Mouse (Mus musculus): Measurements from ENCODE around the gene Alad.

Gene Alad

DNA sequence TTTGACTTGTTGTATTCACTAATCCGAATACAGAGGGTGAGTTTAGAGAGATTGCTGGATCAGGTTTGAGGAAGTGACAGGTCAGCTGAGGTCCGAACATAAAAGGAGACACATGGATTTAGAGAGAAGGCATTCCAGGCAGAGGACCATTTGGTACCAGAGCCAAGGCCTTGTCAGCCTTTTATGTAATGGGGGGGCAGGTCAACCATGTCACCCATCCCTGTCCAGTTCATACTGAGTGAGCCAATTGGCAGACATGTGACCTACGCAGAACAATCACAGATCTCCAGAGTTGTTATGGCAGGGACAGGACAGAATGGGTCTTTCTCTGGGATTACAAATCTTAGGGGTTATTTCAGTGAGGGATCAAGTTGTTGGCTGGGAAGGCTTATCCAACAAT lies 13.7 kb downstream of the Alad start:
- POLR2A ChIA-PET = interaction anchor here in 2 of 4 experiments (1.5 to 5.5 kb wide), 3 partner anchors 12 to 98 kb away, joined by 4 to 42 read pairs (median 22); partner anchors contain the start of genes Alad (in 2 of the 2), Cdc26 (in 1 of the 2) and Prpf4 (in 1 of the 2)
- CTCF ChIA-PET = no interaction called here

DNA sequence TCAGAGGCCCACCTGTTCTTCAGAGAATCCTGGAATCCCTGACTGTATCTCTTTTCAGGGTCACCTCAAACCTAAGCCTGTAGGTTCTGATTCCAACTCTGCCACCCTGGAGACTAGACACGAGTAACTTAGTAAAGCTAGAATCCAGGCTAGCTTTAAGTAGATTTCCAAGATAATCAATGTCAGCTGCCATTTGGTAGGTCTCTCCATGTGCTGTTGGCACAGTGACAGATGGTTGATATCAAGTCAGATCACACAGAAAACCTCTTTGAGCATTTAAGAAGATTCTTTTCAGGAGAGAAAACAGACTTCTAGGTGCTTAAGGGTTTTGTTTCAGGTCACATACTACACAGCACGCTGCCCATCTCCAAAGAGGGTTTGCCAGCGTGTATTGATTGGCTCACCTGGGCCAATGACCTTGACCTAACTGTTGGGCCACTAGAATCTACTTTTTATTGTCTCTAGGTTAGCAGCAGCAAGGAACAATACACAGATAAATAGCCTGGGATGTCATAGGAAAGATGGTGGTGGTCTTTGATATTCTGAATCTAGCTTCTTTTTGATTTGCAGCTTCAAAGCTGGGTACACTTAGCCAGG lies 16.2 kb downstream of the Alad start, which contains the start of gene Hdhd3:
Gene Hdhd3, minus strand, starts transcription at position 94 of the 597 bp plus-strand sequence.
- ChIA-PET POLR2A (interaction anchor here in 3 of 4 experiments (0.6 to 7.0 kb wide), 15 partner anchors 9 to 639 kb away, joined by 3 to 91 read pairs (median 10); partner anchors contain the start of genes Alad (in 3 of the 3), 4933430I17Rik (in 2 of the 3), Pole3 (in 2 of the 3) and Bspry (in 1 of the 3)), CTCF (interaction anchor here in 2 of 4 experiments (1.4 to 2.5 kb wide), 2 partner anchors 16 to 48 kb away, joined by 3 to 13 read pairs; partner anchors contain the start of gene Alad (in 1 of the 2))

DNA sequence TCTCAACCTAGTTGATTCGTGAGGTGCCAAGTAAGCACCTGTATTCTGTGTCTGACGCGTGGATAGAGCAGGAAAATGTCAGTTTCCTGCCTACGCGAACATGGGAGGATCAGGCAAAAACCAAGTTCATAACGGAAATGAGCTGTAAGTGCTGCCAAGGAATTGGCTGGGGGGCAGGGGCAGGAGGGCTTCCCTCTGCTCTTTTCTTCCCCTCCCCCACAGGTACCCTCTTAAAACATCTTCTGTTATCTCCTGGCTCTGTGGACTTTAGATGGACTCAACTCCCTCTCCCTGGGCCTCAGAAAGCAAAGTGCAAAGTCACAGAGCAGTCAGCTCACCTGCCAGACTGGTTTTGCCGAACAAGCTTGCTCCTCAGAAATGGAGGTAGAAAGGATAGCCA lies 16.7 kb downstream of the Alad start:
- CTCF ChIA-PET = interaction anchor here in 3 of 4 experiments (1.2 to 2.5 kb wide), 5 partner anchors 16 to 258 kb away, joined by 3 to 13 read pairs (median 5); partner anchors contain the start of genes 4933430I17Rik (in 1 of the 3), Alad (in 1 of the 3) and Pole3 (in 1 of the 3)
- POLR2A ChIA-PET = interaction anchor here in 3 of 4 experiments (0.6 to 7.0 kb wide), 19 partner anchors 9 to 216 kb away, joined by 3 to 91 read pairs (median 8); partner anchors contain the start of genes 4933430I17Rik (in 3 of the 3), Alad (in 3 of the 3), Pole3 (in 2 of the 3) and Bspry (in 1 of the 3)

DNA sequence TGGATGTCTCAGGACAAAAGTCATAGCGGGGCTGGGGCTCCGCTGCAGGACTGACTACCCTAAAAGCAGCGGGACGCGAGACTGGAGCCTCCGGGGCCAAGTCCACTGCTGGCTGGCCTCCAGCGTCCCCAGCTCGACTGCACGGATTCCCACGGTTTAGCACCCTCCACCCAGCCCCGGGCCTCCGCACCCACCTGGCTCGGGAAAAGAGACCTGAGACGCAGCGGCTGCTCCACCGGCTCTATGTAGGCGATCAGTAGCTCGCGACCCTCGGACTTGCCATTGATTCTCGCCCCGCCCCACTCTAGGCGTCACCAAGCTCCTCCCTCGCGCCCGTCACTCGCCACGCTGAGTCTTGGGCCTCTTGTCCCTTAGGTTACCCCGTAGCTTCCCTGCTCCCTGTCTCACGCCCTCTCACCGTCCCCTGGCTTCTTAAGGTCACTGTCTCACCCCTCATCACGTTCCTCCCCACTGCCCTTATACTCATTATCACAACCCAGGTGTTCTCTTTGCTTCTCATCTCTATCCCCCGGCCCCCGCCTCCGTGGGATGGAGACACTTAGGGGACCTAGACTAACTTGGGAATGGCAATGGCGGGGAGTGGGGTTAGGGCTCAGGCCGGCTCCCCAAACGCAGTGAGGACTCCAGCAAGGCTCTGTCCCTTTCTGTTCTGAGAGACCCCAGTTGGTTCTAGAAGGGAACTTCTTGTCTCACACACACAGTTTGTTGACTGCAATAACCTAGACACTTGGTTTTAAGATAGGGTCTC lies 17.6 kb downstream of the Alad start:
- POLR2A ChIA-PET = interaction anchor here in 3 of 4 experiments (0.6 to 7.0 kb wide), 46 partner anchors 9 to 267 kb away, joined by 3 to 91 read pairs (median 5); partner anchors contain the start of genes 4933430I17Rik (in 3 of the 3), Alad (in 3 of the 3), Bspry (in 3 of the 3) and Fkbp15 (in 3 of the 3)
- CTCF ChIA-PET = interaction anchor here (0.6 to 2.5 kb wide), 16 partner anchors 13 to 262 kb away, joined by 3 to 13 read pairs (median 3); partner anchors contain the start of genes 4933430I17Rik (in 1 of the 4), Alad (in 1 of the 4) and Pole3 (in 1 of the 4)

DNA sequence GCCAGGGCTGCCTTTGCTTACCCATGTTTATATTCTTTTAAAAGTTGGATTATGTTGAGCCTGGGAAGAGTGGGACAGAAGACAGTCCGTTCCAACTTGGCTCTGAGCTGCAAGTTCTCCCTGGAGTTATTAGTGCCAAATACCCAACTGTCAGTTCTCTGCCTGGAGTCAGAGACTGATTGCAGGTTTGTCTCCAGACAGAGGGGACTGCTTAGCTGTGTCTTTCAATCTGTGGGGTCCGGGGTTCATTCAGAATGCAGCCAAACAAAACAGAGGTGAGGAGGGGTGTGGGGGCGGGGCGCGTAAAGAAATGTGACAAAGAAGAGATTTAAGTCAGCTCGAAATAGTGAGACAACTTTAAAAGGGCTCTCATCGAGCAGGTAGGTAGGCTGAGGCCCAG lies 18.2 kb downstream of the Alad start:
- ChIA-PET CTCF (interaction anchor here (0.6 to 2.5 kb wide), 15 partner anchors 14 to 262 kb away, joined by 3 to 13 read pairs (median 3); partner anchors contain the start of gene Alad (in 1 of the 4)), POLR2A (interaction anchor here in 3 of 4 experiments (0.6 to 7.0 kb wide), 46 partner anchors 8 to 268 kb away, joined by 3 to 91 read pairs (median 4); partner anchors contain the start of genes 4933430I17Rik (in 3 of the 3), Alad (in 3 of the 3), Bspry (in 3 of the 3) and Fkbp15 (in 3 of the 3))

DNA sequence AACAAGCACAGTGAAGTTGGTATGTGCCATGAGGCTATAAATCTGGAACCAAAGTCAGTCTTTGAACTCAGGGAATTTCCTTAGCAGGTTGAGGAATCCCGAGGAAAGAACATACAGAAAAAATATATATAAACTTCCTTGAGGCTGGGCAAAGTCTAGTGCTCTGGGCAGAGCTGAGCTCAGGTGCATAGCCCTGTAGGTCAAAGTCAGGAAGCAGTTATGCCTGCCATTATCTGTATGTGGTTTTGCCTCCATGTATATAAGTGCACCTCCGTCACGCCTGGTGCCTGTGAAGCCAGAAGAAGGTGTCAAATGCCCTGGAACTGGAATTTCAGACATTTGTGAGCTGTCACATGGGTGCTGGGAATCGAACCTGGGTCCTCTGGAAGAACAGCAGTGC lies 18.9 kb downstream of the Alad start:
- CTCF ChIA-PET = interaction anchor here in 1 of 4 experiments (1.2 to 1.6 kb wide), 3 partner anchors 14 to 21 kb away, joined by 3 to 6 read pairs (median 4); no protein-coding TSS in a partner anchor
- POLR2A ChIA-PET = interaction anchor here in 3 of 4 experiments (0.8 to 7.0 kb wide), 16 partner anchors 8 to 187 kb away, joined by 3 to 91 read pairs (median 8); partner anchors contain the start of genes Alad (in 2 of the 3), Cdc26 (in 2 of the 3), Prpf4 (in 2 of the 3) and 4933430I17Rik (in 1 of the 3)

DNA sequence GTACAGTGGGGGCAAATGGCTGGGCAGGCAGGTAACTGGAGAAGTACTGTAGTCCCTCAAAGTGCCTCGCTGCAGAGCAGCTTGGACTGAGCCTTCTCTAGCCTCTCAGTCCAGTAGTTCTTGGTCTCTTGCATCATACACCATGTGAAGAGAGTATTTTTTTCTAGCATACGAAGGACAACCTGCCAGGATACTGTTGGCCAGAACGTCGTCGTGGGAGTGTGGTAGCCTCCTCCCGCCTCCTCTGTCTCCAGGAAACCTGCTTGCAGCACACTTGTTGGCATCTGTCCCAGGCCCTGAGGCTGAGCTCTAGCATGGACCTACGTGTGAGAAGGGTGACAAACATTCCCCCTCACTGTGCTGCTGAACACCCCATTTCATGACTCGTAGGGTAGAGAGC lies 22.9 kb downstream of the Alad start:
- POLR2A ChIA-PET = interaction anchor here in 3 of 4 experiments (1.1 to 1.8 kb wide), 7 partner anchors 12 to 41 kb away, joined by 3 to 10 read pairs (median 3); partner anchors contain the start of genes 4933430I17Rik (in 1 of the 3), Alad (in 1 of the 3) and Pole3 (in 1 of the 3)

DNA sequence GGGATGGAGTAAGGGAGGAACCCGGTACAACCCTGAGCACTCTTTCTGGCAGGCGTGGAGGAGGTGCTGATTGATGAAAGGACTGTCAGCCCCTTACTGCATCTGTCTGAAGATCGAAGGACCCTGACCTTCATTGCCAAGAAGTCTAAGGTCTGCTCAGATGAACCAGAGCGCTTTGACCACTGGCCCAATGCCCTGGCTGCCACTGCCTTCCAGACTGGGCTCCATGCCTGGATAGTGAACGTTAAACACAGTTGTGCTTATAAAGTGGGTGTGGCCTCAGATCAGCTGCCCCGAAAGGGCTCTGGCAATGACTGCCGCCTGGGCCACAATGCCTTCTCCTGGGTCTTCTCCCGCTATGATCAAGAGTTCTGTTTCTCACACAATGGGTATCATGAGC lies 23.8 kb downstream of the Alad start:
- POLR2A ChIA-PET = interaction anchor here in 3 of 4 experiments (0.6 to 1.6 kb wide), 4 partner anchors 13 to 26 kb away, joined by 3 to 10 read pairs (median 4); partner anchors contain the start of gene Alad (in 1 of the 3)
- CTCF ChIA-PET = no interaction called here

More for the DNA sequence above, 22.9 kb downstream of the Alad start:
- CTCF ChIA-PET = no interaction called here

DNA sequence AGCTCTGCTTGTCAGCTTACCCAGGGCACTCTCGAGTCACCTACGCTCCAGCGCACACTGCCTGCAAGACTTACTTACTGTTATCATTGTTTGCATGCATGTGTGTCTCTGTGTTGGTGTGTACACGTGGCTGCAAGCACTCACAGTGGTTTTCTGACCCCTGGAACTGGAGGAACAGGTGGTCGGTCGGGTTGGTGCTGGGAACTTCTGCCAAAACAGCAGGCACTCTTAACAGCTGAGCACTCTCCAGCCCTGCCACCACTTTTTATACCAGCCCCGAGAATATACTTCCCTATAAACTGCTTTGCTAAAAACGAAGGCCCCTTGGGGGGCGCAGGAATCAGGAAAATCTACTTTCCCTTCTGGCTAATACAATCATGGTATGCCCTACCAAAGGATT lies 25.5 kb downstream of the Alad start:
- ChIA-PET POLR2A (interaction anchor here in 2 of 4 experiments (0.9 to 3.2 kb wide), 5 partner anchors 8 to 30 kb away, joined by 3 to 12 read pairs (median 8); partner anchors contain the start of genes Alad (in 1 of the 2) and Hdhd3 (in 1 of the 2)), CTCF (interaction anchor here in 1 of 4 experiments (0.6 kb wide), 1 partner anchor 203 kb away, joined by 3 read pairs; no protein-coding TSS in a partner anchor)

DNA sequence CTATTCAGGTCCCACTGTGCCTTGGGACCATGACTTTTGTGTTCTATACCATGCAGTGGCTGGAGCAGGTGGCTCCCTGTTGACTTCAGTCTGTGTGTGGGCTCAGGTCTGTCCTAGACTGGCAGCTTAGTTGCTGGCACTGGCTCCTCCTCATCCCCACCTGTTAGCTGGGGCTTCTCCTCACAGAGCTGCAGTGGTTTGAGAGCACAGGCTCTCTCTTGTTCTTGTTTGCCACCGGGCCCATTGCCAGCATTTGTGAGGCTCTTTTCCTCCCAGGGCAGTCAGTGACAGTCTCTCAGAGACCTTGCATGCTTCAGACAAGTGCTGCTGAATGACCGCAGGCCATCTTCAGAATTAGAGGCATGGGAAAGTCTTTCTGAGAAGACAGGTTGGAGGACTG lies 27.0 kb downstream of the Alad start:
- CTCF ChIA-PET = interaction anchor here in 2 of 4 experiments (0.6 to 0.8 kb wide), 2 partner anchors 14 to 286 kb away, joined by 3 read pairs; no protein-coding TSS in a partner anchor
- POLR2A ChIA-PET = interaction anchor here in 3 of 4 experiments (0.8 to 3.2 kb wide), 4 partner anchors 9 to 27 kb away, joined by 3 to 12 read pairs (median 4); partner anchors contain the start of genes Alad (in 1 of the 3), Bspry (in 1 of the 3) and Hdhd3 (in 1 of the 3)

DNA sequence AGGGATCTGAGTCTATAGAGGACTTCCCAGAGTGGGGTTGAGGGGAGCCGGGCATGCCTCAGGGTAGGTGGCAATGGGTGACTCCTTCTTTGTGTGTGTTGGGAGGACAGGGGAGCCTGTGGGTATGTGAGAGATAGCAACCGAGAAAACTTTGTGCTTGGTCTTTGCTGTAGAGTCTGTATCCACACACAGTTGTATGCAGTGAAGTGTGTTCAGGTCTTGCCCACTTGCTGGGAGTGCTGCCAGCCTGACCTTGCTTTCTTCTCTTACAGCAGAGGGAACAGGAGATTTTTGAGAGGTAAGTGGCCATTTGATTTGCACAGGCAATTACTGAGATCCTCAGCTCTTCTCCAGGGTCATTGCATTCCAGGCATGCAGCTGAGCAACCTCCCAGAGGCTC lies 31.8 kb downstream of the Alad start:
- POLR2A ChIA-PET = interaction anchor here in 1 of 4 experiments (1.2 kb wide), 1 partner anchor 14 kb away, joined by 3 read pairs; no protein-coding TSS in a partner anchor
- CTCF ChIA-PET = no interaction called here

DNA sequence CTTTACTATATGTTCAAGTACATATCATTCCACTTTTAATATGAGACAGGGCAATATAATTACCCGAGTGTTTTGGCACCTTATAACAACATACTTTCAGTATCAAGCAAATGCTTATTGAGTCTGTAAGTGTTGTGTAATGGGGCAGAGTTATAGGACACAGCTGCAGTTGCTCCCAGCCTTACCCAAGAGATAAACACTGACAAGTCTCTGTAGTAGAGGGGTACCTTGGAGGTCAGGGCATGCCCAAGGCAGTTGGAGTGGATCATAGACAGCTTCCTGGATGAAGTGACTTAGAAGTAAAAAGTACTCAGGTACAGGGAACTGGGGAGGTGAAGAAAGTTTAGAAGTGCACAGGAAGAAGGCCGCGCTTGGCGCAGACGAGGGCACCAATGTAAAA lies 32.5 kb downstream of the Alad start:
- POLR2A ChIA-PET = interaction anchor here in 2 of 4 experiments (0.9 to 1.1 kb wide), 3 partner anchors 13 to 38 kb away, joined by 3 to 4 read pairs (median 4); partner anchors contain the start of genes 4933430I17Rik (in 1 of the 2) and Pole3 (in 1 of the 2)
- CTCF ChIA-PET = no interaction called here

DNA sequence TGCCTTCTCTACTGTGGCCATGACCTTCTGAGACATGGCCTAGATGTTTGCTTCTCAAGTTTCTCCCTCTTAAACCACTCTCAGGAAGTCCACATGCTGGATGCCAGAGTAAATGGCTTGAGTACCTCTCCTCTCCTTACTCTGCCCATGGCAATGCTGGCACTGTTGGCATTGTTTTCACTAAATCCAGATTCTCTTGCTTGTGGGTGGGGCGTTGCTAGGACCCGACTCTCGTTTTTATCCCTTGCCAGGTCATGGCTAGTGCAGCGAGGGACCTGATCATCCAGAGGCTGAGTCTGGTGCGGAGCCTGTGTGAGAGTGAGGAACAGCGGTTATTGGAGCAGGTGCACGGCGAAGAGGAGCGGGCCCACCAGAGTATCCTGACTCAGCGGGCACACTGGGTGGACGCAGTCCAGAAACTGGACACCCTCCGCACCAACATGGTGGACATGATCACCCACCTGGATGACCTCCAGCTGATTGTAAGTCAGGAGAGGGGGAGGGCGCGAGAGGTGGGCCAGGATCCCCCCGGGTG lies 33.5 kb downstream of the Alad start:
- ChIA-PET CTCF (no interaction called here), POLR2A (interaction anchor here in 2 of 4 experiments (0.9 to 1.1 kb wide), 4 partner anchors 14 to 126 kb away, joined by 3 to 4 read pairs (median 4); partner anchors contain the start of genes 4933430I17Rik (in 1 of the 2), Fkbp15 (in 1 of the 2), Pole3 (in 1 of the 2) and Slc31a1 (in 1 of the 2))

DNA sequence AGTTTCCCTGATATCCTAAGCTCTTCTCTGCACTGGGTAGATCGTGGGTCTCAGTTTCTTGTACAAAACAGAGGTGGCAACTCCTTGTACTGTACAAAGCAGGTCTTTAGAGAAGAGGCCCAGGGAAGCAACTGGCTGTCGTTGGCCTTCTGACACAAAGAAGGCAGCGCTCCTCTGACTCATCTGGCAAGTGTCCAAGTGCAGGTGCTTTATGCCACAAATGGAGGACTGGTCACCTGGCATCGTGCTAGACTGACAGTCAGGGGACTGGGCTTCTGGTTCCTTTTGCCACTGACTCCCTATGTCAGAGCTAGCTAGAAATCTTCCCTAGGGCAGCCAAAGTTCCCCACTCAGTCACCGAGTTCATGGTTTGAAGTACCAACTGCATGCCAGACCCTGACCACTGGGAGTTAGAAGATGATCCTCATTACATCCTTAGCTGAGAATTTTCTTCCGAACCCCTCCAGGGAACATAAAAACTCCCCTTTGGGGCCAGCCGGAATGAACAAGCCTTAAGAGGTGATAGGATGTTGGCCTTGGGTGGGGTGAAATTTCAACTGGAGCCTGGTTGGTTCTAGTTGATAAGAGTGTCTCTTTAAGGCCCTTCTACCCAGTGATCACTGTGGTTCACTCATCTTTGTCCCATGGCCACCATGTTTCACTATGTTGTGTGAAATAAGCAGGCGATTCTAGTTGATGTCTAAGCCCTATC lies 34.1 kb downstream of the Alad start:
- POLR2A ChIA-PET = interaction anchor here in 3 of 4 experiments (0.7 to 1.4 kb wide), 7 partner anchors 13 to 125 kb away, joined by 3 to 6 read pairs (median 3); partner anchors contain the start of genes Fkbp15 (in 1 of the 3), Slc31a1 (in 1 of the 3) and Wdr31 (in 1 of the 3)
- CTCF ChIA-PET = no interaction called here

DNA sequence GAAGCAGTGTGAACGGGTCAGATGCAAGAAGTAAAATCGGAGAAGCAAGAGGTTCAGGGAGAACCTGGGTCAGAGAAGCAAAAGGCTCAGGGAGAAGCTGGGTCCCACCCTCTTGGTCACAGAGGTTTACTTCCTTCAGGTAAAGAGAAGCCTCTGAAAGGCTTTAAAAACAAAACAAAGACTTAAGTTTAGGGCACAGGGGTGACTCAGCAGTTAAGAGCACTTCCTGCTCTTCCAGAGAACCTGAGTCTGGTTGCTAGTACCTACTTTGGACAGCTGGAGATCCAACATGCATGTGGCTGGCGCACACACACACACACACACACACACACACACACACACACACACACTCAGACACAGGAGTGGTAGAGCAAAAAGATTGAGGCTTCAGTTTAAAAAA lies 34.8 kb downstream of the Alad start:
- CTCF ChIA-PET = no interaction called here

More for the DNA sequence above, 34.8 kb downstream of the Alad start:
- POLR2A ChIA-PET = interaction anchor here in 3 of 4 experiments (0.7 to 1.4 kb wide), 5 partner anchors 13 to 123 kb away, joined by 3 to 6 read pairs (median 3); partner anchors contain the start of gene Wdr31 (in 1 of the 3)
